Mouse (Mus musculus): ENCODE data around the gene Farsa.
"Not testable (repeated sequence)": the region's sequence is repeated elsewhere in the genome, so short reads cannot be mapped to it uniquely, and the experiment has no call there.

Farsa gene

DNA sequence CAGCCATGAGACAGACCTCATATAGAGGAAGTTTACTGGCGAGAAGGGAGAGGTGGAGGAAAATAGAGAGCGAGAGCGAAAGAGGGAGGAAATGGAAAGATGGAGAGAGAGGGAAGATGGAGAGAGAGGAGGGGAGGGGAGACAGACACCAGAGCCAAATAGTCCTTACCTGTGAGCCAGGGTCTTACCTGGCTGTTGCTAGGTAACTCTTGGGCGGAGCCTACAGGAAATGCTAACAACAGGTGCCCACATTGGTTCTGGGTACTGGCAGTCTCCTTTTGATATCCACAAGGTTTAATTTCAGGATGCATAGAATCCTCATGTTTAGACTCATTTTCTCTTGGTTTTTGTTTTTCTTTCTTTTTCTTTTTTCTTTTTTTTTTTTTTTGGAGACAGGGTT lies 16.2 kb downstream of the Farsa start:
- DNase-seq (ENCODE audit: low read depth, low spot score): peak; percentile 52

DNA sequence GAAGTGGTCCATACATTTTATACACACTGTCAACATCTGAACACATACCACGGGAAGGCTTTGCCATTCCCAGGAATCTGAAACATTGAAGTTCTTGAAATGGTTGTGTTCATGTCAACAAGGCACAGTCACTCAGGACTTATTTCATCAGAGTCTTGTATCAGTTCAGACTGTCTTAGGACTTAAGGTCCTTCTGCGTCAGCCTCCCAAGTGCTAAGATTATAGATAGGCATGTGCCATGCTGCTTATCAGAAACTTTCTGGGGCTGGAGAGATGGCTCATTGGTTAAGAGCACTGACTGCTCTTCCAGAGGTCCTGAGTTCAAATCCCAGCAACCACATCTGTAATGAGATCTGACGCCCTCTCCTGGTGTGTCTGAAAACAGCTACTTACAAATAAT lies 17.6 kb downstream of the Farsa start:
- DNase-seq (ENCODE audit: low read depth, low spot score): no peak

DNA sequence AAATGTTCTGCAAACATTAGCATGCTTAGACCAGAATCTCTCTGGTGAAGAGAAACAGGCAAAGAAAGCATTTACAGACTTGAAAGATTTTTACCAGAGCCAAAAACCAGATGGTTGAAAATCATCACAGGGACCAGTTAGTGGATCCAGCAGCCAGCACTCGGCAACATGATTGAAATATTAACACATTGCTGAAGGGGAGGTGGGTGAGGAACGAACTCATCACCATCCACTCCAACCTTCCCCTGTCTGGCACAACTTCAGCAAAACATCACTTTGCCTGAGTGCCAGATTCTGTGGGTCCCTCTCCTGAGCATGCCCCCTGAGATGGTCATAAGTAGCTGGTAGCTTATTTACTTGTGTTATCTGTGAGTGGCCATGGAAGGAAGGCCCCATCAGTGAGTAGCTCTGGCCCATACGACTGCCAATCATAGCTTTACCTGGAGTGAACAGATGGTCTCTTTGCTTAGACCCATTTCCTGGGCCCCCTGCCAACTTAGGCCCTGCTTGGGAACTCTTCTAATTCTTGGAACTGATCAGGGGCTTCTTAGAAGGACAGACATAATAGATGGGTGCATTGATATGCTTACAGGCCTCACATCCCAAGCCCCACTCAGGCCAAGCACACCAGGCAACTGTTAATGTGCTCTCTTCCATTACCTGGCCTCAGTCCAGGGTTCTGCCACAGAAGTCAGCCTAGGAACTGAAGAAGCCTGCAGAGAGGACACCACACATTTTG lies 20.7 kb downstream of the Farsa start:
- DNase-seq (ENCODE audit: low read depth, low spot score): no peak

DNA sequence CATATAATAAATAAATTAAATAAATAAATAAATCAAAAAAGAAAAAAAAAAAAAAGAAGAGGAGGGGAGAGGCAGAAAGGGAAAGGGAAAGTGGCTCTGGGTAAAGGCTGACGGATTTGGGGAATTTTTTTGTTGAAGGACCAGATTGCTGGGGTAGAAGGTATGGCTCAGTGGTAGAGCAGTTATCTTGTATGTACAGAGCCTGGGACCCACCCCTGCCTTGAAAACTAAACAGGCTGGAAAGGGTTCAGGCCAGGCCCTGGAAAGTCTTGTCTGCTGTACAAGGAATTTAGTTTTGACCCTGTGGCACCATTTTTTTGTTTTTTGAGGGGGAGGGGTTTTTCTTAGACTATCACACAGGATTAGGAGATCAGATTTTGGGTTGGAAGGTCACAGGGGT lies 22.1 kb downstream of the Farsa start:
- DNase-seq (ENCODE audit: low read depth, low spot score): no peak

DNA sequence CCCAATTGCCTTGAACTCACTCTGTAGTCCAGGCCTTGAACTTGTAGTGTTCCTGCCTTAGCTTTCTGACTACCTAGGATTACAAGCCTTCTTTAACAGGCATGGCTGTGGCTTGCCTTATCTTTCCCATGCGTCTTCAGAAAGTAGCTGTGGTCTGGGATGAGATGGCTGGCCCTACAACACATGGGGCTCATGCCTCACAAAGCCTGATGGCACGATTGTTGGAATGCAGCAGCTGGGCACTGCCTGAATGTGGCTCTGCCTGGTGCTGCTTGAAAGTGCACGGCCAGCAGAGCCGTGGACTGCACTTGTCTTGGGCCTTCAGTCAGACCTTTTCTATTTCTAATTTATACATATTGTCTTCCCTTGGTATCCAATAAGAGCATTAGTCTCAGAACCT lies 27.9 kb downstream of the Farsa start:
- DNase-seq (ENCODE audit: low read depth, low spot score): no peak

DNA sequence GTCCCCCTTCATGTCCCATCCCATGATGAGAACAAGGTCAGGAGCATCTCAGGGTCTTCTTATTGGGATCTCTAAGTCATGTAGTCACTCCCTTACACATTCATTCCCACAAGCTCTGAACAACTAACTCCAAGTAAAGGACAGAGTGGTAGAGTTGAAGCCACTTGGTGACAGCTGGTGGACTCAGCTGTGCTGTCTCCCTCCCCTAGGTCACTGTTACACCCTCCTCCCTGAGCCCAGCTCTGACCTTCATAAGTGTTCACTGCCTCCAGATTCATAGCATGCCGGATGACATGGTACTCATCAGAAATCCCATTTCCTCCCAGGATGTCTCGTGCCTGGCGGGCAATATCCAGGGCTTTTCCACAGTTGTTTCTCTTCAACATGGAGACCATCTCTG lies 31.5 kb downstream of the Farsa start:
- no peak for DNase-seq (ENCODE audit: low read depth, low spot score)

DNA sequence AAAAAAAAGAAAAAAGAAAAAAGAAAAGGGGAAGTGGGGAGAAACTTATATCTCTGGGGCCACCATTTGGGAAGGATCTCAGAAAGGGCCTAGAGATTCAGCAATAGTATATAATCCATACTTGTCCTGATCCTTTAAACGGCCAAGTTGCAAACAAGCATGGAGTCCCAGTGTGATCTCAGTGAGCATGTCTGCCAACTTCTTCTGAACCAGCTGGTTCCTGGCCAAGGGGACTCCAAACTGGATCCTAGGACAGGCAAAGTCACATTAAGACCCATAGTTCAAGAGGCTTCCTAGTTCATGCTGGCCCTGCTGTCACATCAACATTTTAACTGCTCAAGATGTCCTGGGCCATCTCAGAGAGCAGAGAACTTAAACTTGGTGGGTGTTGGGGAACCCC lies 32.4 kb downstream of the Farsa start:
- no peak for DNase-seq (ENCODE audit: low read depth, low spot score)

DNA sequence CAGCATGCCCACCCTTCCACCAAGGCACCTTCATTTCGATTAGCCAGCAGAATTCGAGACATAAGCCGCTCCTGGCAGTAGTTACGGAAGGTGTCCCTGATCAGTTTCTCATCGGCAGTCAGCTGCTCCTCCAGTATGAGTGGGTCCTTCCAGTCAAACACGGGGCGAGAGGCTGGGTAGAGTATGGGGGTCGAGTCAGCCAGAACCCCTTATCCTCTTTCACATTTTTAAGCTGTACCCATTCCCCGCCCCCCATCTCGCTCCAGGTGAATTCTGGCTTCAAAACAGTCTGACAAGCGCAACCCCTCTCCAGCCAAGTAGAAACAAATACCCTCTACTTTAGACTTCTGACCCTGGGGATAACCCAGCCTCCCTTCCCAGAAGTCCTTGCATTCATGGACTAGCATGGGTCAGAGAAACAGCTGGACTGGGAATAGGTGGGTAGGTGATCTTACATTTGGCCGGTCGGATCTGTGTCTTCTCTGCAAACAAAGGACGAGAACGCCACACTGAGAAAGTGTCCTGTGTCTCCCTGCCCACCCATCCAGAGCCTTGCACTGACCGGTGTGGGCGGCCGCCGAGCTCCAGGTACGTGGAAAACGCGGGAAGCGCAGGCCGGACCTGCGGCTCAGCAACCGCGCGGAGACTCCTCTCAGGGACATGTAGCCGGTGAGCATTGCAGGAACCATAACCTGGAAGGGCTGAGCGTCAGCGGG lies 36.4 kb downstream of the Farsa start:
- no peak for DNase-seq (ENCODE audit: low read depth, low spot score)

DNA sequence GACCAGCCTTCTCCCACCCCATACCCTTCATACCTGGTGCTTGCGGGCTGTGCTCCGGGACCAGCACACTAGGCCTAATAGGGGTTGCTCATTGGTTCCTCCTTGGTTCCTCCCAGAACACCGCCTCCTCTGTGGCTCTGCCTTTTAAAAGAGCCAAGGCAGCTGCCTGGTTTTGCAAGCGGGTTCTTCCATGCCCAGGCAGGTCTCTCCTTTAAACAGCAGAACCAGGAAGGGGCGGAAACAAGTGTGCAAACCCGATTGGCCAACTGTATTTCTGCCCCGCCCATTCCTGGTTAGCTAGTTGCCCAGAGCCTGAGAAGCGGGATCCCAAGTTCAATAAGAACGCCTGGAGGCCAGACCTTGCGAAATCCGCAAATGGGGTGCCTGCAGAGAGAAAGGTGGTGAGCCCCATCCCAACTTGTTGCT lies 36.9 kb downstream of the Farsa start, which contains the start of gene Gcdh:
Gene Gcdh (minus strand): TSS at position 213 of the 426 bp plus-strand sequence.
- peak; percentile 98 for DNase-seq (ENCODE audit: low read depth, low spot score)

DNA sequence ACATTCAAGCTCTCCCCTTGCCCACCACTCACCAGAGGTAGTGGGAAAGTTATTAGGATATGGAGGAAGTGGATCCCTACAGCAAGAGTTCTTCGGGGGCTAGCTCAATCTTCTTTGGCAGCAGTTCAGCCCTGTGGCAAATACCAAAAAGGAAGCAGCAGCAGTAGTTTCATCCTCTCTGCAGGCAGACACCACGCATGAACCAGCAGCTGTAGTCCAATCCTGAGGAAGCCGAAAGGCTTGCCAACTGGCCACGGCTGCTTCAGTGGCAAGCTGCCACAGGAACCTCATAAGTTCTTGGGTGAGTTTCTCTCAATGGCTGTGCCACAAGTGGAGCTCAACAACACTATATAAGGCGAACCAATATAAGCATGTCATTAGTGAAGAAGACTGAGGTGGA lies 39.2 kb downstream of the Farsa start:
- DNase-seq (ENCODE audit: low read depth, low spot score): no peak

DNA sequence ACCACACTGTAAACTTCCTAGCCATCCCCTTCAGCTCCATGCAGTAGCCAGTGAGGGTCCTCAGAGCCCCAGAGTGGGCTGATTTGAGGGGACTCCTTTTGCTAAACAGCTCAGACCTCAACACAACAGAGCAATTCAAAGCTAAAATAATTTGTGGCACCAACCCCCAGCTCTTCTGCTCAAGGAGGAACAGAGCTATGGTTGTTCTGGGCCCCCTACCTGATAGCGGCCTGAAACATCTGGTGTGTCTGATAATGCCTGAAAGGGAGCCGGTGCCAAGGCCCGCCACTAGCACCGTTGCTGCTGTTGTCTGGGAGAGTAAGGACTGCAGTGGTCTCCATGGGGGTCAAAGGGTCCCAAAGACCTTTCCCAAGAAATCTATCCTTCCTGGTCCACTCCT lies 44.3 kb downstream of the Farsa start:
- no peak for DNase-seq (ENCODE audit: low read depth, low spot score)

DNA sequence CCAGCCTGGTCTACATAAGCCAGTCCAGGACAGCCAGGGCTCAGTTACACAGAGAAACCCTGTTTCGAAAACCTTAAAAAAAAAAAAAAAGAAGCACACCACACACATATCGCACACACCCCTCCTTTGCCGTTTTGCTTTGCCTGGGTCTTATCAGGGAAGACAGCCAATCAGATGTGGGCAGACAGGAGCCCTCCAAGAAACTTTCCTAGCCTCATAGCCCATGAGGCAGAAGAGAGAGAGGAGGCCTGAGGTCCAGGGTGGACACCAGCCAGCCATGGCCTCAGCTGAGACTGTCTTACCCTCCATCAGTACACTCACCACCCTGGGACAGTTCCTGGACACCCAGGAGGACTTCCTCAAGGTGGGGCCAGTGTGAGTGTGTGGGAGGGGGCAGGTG lies 45.0 kb downstream of the Farsa start, which contains the start of gene Klf1:
Gene Klf1 (plus strand): TSS at position 177 of the 400 bp plus-strand sequence.
- DNase-seq (ENCODE audit: low read depth, low spot score): no peak

DNA sequence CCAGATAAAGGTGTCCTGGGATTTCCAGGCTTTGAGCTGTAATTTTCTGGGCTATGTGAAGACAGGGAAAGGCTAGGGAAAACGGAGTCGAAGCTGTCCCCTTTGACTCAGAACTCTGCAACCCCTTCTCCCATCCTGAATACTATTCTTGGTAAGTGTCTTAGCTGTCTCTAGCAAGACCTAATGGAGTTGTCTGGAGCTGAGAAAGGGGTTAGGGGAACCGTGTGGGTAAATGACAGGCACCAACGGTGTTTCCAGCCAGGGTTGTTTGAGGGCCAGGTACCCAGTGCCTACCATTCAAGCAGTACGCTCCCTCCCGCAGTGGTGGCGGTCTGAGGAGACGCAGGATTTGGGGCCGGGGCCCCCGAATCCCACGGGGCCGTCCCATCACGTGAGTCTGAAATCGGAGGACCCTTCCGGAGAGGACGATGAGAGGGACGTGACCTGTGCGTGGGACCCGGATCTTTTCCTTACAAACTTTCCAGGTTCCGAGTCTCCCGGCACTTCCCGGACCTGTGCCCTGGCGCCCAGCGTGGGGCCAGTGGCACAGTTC lies 45.7 kb downstream of the Farsa start:
- no peak for DNase-seq (ENCODE audit: low read depth, low spot score)

DNA sequence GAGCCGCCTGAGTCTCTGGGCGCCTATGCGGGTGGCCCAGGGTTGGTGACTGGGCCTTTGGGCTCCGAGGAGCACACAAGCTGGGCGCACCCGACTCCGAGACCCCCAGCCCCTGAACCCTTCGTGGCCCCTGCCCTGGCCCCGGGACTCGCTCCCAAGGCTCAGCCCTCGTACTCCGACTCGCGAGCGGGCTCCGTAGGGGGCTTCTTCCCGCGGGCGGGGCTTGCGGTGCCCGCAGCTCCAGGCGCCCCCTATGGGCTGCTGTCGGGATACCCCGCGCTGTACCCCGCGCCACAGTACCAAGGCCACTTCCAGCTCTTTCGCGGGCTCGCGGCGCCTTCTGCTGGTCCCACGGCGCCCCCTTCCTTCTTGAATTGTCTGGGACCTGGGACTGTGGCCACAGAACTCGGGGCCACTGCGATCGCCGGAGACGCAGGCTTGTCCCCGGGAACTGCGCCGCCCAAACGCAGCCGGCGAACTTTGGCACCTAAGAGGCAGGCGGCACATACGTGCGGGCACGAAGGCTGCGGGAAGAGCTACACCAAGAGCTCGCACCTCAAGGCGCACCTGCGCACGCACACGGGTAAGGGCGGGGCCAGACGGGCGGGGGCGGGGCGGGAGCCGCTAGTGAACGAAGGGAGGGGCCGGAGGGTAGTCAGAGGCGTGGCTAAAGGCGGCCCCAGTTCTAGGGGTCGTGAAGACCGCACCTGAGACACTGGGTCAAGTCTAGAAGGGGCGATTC lies 46.3 kb downstream of the Farsa start:
- DNase-seq (ENCODE audit: low read depth, low spot score): peak; percentile 96

DNA sequence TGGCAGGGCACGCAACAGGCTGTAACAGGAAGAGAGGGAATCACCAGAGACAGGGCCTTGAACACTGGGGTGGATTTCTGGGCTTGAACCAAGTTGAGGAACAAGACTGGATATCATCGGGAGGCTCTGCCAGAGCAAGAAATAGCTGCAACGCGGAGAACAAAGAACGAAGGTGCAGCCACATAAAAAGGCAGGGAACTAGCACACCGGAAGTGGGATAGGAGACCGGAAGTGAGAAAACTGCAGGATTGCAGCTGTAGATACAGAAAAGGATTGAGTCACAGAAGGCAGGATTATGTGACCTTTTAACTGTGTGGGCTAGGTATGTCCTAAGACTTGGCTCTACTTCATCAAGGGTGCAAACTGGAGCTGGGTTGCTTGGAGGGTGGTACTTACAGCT lies 47.6 kb downstream of the Farsa start:
- no peak for DNase-seq (ENCODE audit: low read depth, low spot score)

DNA sequence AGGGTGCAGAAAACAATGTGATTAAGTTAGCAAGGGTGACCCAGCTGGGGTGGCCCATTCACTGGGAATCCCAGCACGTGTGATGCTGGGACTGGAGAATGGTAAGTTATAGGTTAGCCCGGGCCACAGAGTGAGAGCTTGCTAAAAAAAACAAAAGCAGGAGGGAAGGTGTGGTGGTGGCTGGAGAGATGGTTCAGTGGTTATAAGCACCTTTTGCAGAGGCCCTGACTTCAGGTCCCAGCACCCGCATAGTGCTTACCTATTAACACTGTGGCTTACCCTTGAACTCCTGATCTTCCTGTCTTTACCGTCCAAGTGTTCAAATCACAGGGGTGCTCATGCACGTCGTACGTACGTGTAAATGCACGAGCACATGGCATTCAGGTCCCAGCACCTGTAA lies 50.2 kb downstream of the Farsa start:
- DNase-seq (ENCODE audit: low read depth, low spot score): no peak

DNA sequence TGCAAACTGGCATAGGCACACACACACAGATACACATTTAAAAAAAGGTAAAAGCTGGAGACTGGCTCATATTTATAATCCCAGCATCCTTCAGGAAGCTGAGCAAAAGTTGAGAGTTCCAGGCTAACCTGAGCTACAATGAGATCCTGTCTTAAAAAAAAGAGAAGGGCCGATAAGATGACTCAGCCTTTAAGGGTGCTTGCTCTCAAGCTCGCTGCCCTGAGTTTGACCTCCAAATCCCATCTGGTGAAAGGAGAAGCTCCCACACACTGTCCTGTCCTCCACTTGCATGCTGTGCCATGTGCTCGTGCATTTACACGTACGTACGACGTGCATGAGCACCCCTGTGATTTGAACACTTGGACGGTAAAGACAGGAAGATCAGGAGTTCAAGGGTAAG lies 50.7 kb downstream of the Farsa start:
- no peak for DNase-seq (ENCODE audit: low read depth, low spot score)

DNA sequence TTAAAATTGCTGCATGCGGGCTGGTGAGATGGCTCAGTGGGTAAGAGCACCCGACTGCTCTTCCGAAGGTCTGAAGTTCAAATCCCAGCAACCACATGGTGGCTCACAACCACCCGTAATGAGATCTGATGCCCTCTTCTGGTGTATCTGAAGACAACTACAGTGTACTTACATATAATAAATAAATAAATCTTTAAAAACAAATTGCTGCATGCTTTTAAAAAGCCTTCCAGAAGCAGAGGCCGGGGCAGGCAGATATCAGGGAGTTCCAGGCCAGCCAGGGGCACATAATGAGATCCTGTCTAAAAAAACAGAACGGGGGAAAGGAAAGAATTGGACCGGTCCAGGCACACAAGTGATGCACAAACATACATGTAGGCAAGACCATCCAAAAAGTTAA lies 51.2 kb downstream of the Farsa start:
- not testable (repeated sequence) for DNase-seq (ENCODE audit: low read depth, low spot score)

DNA sequence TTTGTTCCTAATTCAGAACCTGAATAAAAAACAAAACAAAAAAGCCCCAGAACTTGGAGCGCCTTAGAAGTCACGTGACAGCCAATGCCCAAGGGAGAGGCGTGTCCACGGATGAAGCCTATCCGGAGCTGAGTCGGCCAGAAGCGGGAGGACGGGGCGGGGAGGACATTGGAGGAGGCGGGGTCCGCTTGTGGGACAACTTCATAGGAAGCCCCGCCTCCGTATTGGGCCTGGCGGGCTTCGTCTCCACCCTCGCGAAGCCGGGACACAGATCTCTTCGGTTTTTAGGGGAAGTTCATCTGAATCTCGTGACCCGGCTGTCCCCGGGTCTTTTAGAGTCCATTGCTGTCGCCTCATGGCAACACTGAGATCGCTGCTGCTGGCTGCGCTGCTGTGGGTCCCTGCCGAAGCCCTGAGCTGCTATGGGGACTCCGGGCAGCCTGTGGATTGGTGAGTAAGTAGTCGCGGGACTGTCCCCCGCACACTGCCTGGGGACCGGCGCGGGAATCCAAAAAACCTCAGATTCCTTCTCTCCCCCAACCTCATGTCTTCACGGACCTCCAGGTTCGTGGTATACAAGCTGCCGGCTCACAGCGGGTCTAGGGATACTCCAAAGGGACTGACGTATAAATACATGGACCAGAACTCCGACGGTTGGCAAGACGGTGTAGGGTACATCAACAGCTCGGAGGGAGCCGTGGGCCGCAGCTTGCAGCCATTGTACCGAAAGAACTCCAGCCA lies 51.8 kb downstream of the Farsa start, which contains the start of gene Dnase2a:
Gene Dnase2a (plus strand): TSS at position 140 of the 741 bp plus-strand sequence.
- peak; percentile 99 for DNase-seq (ENCODE audit: low read depth, low spot score)

DNA sequence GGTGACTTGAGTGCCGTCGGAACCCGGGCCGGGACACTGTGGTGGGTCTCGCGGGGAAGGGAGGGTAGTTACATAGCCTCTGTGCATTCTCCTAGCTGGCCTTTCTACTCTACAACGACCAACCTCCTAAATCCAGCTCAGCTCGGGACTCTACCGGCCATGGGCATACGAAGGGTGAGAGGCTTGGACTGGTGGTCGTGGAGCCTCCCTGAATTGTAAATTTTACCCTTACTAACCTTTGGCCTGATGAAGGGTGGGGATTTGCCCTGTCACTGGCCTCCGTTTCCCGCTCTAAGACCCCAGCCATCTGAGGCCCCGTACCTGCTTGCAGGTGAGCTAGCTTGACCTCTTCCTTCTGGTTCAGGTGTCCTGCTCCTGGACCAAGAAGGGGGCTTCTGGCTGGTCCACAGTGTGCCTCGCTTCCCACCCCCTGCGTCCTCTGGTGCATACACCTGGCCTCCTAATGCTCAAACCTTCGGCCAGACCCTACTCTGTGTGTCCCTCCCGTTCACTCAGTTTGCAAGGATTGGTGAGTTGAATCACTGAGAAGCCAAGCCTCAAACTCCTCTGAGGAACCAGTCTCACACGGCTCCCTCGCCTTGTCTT lies 52.5 kb downstream of the Farsa start:
- no peak for DNase-seq (ENCODE audit: low read depth, low spot score)

DNA sequence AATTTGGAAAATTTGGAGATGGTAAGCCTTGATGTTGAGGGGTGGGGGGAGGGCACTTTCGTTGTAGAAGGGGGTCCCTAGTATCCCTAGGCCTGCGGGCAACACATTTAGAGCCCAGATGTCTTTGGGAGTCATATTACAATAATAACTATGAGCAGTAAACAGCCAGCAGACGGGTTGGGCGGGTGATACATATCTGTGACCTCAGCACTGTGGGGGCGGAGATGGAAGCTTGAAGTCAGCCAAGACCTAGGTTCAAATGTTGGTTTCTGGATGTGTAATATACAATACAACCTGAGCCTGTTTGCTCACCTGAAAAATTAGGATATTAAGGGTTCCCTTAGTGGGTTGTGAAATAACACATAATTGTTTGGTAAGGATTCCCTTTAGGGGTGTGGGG lies 53.2 kb downstream of the Farsa start:
- DNase-seq (ENCODE audit: low read depth, low spot score): no peak

Data from ES-CJ7 (cell line).